Mouse (Mus musculus): ENCODE data around the gene Zc2hc1c.

Zc2hc1c gene

DNA sequence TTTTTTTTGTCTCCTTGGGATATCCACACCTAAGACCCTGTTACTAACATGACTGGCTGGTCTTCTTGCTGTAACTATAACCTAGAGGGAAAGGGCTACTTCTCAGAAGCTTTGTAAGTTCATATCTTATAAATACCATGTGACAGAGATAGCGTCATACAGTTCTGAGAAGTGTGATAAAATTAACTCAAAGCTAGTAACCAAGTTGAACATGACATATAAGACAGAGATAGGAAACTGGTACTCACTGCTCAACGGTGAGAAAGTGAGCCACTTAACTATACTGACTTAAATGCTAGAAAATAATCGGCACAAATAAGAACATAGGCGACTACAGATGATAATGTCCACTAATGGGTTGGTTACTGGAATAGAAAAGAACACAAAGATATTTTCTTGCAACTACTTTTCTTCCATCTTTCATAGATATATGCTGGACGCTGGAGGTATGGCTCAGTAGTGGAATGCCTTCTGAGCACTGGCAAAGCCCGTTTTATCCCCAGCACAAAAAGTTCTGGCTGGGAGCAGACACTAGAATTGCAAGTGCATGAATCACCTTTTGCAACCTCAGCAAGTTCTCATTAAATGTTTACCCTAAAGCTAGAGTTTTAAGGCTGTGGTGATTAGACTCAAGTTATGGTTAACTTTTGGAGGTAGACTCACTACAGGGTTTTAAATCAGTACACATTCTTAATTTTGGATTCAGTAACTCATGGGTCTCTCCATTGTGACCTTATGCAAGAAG is 49.3 kb downstream of the Zc2hc1c start:
- in situ Hi-C loops (cut with MboI, MseI): no loop called here

DNA sequence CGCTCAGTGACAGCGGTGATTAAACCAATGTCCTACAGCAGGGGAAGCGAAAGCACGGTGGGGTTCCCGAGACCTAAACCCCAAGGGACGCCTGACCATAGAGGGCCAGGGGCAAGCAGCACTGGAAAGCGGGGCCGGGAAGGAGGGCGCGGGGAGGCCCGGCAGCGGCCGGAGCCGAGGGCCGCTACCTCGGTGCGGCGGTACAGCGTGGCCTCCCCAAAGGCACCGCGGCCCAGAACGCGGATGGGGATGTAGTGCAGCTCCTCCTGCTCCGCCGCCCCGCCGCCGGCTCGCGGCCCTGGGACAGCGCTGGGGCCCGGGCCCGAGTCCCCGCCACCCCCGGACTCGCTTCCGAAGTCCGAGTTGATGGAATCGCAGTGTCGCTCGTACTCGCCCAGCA is 50.4 kb downstream of the Zc2hc1c start:
- in situ Hi-C loops (cut with MboI, MseI): no loop called here

DNA sequence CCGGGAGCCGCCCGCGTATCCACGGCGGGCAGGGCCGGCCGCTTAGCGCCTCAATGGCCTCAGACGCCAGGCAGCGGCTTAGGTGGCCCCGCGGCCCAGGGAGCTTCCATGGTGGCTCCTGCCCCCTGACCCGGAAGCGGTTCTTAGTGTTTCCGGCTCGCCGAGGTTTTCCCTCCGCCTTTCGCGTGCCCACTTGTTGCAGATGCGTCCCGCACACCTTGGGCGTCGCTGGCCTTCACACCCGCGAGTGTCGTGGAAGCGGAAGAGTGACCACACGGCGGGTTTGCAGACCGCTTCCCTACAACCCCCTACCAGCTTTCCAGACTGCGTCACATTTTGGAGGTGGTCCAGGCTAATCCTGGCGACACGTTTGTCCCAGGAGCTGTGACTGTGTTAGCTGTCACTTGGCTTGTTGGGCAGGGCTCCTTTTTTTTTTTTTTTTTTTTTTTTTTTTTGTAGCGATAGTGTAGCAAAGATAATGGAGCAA is 50.9 kb downstream of the Zc2hc1c start, which contains the start of gene Nek9:
Gene Nek9 (minus strand): TSS at position 120 of the 487 bp plus-strand sequence.
- in situ Hi-C loops (cut with MboI, MseI): no loop called here

DNA sequence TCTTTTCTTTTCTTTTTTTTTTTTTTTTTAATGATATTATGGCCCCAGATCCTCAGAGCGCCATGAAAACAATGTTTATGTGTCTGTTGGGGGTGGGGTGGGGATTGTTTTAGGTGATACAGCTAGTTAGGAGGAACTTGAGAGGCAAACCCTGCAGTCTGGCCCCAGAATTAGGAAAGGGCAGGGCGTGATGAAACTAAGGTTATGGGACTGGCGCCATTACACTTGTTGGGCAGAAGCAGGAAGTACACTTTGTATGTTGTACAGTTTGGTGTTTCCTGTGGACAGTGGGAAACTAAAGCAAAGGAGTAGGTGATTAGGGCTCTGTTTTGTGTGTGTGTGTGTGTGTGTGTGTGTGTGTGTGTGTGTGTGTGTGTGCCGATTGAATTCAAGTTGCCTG is 51.6 kb downstream of the Zc2hc1c start:
- in situ Hi-C loops (cut with MboI, MseI): loop anchor here (5.0 kb wide), 2 partner anchors 37 to 152 kb away; no protein-coding TSS in a partner anchor

GRCm38 (mm10) chr12:85341131-85341530 is 52.7 kb downstream of the Zc2hc1c start:
- in situ Hi-C loops (cut with MboI, MseI): loop anchor here (5.0 kb wide), 2 partner anchors 36 to 151 kb away; no protein-coding TSS in a partner anchor

DNA sequence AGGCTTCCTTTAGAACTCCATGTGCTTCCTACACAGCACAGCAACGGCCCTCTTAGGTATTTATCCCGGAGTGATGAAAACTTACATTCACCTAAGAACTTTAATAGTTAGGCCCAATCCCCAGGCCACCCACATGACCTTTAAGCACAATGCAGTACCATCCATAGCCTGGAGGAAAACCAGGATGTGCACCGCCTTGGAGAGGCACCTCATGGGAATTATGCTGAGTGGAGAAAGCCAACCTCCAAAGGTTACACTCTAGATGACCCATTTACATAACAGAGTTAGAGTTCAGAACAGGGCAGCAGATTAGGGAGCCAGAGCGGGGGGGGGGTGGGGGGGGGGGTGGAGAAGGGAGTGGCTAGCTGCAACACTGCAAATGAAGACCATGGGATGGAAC is 53.9 kb downstream of the Zc2hc1c start:
- in situ Hi-C loops (cut with MboI, MseI): loop anchor here (5.0 kb wide), 2 partner anchors 35 to 150 kb away; no protein-coding TSS in a partner anchor

GRCm38 (mm10) chr12:85344252-85344651 is 55.9 kb downstream of the Zc2hc1c start:
- in situ Hi-C loops (cut with MboI, MseI): loop anchor here (5.0 kb wide), 2 partner anchors 33 to 148 kb away; no protein-coding TSS in a partner anchor

DNA sequence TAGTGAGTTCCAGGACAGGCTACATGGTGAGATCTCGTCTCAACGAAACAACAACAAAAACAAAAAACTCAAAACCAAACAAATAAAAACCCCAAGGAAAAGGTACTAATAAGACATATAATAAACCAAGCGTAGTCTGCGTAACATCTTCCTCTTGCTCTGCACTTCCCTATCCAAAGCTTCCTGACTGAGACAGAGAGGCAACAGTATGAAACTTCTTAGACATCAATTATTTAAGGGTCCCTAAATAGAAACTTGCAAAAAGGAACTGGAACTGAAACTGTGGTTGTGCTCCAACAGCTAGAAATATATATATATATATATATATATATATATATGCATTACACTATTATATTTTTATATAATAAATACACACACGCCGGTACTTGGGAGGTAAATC is 57.2 kb downstream of the Zc2hc1c start:
- in situ Hi-C loops (cut with MboI, MseI): no loop called here

DNA sequence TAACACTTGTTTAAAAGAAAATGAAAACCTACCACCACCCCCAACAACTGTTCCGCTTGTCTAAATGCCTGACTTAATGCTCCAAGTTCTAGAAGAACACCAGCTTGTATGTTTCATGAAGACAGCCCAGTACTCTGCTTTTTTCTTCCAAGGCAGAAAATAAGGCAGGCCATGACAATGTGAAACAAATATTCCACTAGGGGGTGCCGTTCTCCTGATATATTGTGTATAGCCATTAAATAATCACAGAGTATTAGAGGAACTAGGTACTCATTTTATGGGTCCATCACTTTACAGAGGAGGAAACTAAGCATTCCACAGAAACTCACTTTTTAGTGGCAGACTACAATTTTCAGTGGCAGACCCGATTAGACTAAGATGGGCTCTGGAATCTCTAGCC is 58.0 kb downstream of the Zc2hc1c start:
- in situ Hi-C loops (cut with MboI, MseI): no loop called here

GRCm38 (mm10) chr12:85347196-85347595 is 58.8 kb downstream of the Zc2hc1c start:
- in situ Hi-C loops (cut with MboI, MseI): no loop called here

GRCm38 (mm10) chr12:85348338-85348737 is 59.9 kb downstream of the Zc2hc1c start:
- in situ Hi-C loops (cut with MboI, MseI): no loop called here
